Mouse (Mus musculus) stomach, embryonic 16.5 days (tissue): ENCODE results near the gene Ankrd24. TPM values are rescaled to one million over a fixed set of nuclear protein-coding genes. Genes with fewer than 3 reads are reported as not detected.
"Not testable (repeated sequence)": the region's sequence is repeated elsewhere in the genome, so short reads cannot be mapped to it uniquely, and the experiment has no call there.

ENCODE experiments used
- ATAC-seq: fragments of 200-750 bp; cut with Nextera tagmentation; 2 replicates; pipeline ENCODE4 v1.8.0; 2017; ENCODE audit warnings: moderate number of reproducible peaks, moderate TSS enrichment; ENCODE audit not compliant: insufficient read depth, low FRiP score
- H3K27ac ChIP-seq: fragments of 300-500 bp; sonication (generic); 2 replicates; pipeline ENCODE4 v1.5.1; 2014; ENCODE audit warnings: low read length
- H3K27me3 ChIP-seq: fragments of 300-500 bp; sonication (generic); 2 replicates; pipeline ENCODE4 v1.6.1; 2014; ENCODE audit warnings: low read length, control low read depth, mixed read lengths; ENCODE audit not compliant: control insufficient read depth, insufficient read depth
- H3K36me3 ChIP-seq: fragments of 300-500 bp; sonication (generic); 2 replicates; pipeline ENCODE4 v1.6.1; 2014; ENCODE audit warnings: low read length; ENCODE audit not compliant: control insufficient read depth, insufficient read depth
- H3K4me1 ChIP-seq: fragments of 300-500 bp; sonication (generic); 2 replicates; pipeline ENCODE4 v1.6.1; 2014; ENCODE audit warnings: low read length, control low read depth, mixed read lengths; ENCODE audit not compliant: control insufficient read depth, insufficient read depth
- H3K4me2 ChIP-seq: fragments of 300-500 bp; sonication (generic); 2 replicates; pipeline ENCODE4 v1.6.1; 2014; ENCODE audit warnings: low read depth, low read length, mixed read lengths
- H3K4me3 ChIP-seq: fragments of 300-500 bp; sonication (generic); replicated peaks from 2 replicates; pipeline ENCODE4 v1.5.1; 2014; ENCODE audit warnings: mild to moderate bottlenecking, low read length
- H3K9ac ChIP-seq: fragments of 300-500 bp; sonication (generic); 2 replicates; pipeline ENCODE4 v1.6.1; 2014; ENCODE audit warnings: low read length
- H3K9me3 ChIP-seq: fragments of 300-500 bp; sonication (generic); replicated peaks from 2 replicates; pipeline ENCODE4 v1.6.1; 2016; ENCODE audit warnings: low read length, control low read depth; ENCODE audit not compliant: control insufficient read depth
- WGBS: fragments of 180-500 bp; shearing (Covaris S2); extraction: QIAGEN DNeasy Blood & Tissue Kit; methylation state at CpG from one replicate; pipeline ENCODE4 v1.1.7; 2014; 5-methylcytosine and 5-hydroxymethylcytosine counted together
- polyA plus RNA-seq: library from polyadenylated mRNA; unstranded; fragments of >200 nt; fragmentation: Nextera tagmentation; extraction: Ambion mirVana; gene quantifications from 2 replicates; pipeline ENCODE4 v1.2.1, GENCODE M21; 2015

The Ankrd24 gene
- polyA plus RNA-seq, 1 experiment from 2014 or later = 11.1 TPM

DNA sequence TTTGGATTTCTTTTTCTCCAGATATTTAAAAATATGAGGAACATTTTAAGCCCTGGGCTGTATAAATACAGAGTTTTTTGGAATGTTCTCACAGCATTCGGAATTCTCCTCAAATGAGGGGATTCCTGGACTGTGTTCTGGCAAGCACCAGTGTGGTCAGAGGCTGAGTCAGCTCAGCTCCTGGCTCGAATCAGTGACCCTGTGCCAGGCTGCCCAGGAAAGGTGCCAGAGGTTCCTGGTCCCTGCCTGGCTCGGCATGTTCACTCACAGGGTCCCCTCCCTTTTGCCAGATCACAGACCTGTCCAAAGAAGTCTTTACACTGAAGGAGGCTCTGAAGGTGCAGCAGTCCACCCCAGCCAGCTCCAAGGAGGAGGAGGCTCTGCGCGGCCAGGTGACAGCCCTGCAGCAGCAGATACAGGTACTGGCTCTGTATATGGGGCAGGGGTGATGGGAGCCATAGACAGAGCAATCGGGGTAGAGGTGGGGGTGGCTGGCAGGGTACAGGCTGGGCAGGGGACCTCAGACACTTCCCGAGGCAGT is 17.7 kb downstream of the Ankrd24 start:
- 89% methylated on average over 7 of the region's 7 CpGs for WGBS
- ATAC-seq = no peak
- Histone ChIP-seq H3K36me3 (0 out of 2 replicates have a peak, but pooled peaks cover 4% of the 10 kb centered on the region), H3K27ac (no peak overlapping the region), H3K9me3 (no peaks in the 10 kb centered on the region), H3K4me3 (no peak overlapping the region), H3K4me2 (no peak overlapping the region), H3K27me3 (no peaks in the 10 kb centered on the region), H3K4me1 (peaks cover 17% of the 10 kb centered on the region), H3K9ac (no peak overlapping the region)

DNA sequence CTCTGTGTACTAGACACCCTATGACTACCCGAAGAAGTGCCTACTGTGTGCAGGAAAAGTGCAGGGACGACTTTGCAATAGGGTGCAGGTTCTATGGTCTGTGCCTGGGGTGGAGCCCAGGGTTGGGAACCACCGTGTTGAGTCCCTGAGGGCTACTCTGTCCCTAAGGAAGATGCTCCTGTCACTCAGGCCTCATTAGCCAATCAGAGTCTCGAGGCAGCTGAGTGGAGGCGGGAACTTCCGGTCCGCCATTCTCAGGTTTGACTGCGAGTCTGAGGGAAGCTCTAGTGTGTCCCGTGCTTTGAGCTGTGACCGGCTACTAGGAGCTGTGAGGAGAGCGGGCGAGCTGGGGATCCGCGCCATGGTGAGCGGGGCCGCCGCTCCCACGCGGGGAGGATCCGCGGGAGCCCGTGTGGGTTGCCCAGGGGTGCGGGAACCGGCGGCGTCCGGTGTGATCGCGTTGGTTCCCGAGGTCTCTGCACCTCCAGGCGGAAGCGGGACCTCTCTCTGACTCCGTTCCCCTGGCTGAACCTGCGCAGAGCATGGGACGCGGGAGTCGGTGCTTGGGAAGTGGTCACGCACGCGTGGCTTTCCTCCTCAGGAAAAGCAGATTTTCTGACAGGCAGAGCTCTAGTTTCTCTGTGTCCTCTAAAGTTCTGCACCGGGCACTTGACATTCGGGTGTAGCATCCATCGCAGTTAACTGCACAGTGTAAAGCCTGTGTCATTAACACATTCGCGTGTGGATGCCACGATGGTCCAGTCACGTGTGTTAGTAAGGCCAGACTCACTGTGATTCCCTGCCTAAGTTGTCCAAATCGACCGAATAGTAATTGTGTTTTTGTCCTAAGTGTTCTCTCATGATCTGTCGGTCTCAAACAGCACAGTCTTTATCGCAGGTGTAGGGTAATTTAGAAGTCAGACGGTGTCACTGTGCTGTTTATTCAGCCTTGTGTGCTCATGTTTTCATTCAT is 20.7 kb downstream of the Ankrd24 start, which contains the start of gene Gm10778:
Gene Gm10778, plus strand, starts transcription at position 257 of the 973 bp plus-strand sequence.
- H3K4me2 ChIP-seq = peak within 1 kb of the TSS; percentile 67
- not testable (repeated sequence) for H3K36me3 ChIP-seq, H3K4me1 ChIP-seq, H3K9me3 ChIP-seq, H3K27me3 ChIP-seq
- peak within 1 kb of the TSS; percentile 56 for H3K4me3 ChIP-seq
- H3K27ac ChIP-seq = peak within 1 kb of the TSS; percentile 73; the same call in 1 of the 2 replicates
- peak within 1 kb of the TSS; percentile 76 for H3K9ac ChIP-seq
- WGBS = 1% methylated on average over 34 of the region's 52 CpGs
- ATAC-seq = peak; percentile 94

DNA sequence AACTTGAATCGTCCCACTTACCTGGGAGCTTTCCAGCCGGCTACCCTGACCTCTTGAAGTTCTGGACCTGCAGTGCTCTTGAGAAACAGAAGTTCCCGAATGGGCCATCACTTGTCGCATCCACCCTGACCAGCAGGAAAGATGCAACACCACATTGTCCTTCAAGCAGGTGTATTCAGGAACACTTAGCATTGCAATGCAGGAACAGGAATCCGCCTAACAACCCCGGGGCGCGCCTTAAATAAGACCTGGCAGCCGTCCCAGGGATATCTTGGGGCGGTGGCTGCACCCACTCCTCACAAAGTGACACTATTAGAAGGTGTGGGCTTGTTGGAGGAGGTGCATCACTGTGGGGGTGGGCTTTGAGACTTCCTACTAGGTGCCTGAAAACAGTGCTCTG is 26.8 kb downstream of the Ankrd24 start:
- 95% methylated on average over 10 of the region's 10 CpGs for WGBS

DNA sequence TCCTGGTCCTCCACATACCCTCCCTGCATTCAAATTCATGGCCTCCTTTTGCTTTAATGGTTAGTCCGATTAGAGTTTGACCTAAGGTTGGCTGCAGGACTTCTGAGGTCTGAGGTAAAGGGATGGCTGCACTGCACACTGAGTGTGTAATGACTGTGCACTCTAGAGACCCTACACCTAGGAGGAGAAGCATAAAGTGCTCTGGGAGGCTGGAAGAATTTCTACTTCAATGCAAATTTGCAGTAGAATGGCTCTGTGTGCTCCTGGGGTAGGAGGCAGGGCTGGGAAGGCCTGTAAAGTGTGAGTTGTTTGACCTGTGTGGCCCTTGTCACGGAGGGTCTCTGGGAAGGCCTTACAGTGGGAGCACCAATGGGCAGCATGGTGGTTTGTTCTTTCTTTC is 27.8 kb downstream of the Ankrd24 start:
- Histone ChIP-seq H3K4me2 (no peak overlapping the region), H3K27me3 (no peaks in the 10 kb centered on the region), H3K9ac (no peak overlapping the region), H3K9me3 (peaks cover 42% of the 10 kb centered on the region), H3K27ac (no peak overlapping the region), H3K4me3 (no peak overlapping the region), H3K4me1 (no peaks in the 10 kb centered on the region), H3K36me3 (peaks cover 24% of the 10 kb centered on the region)
- no peak for ATAC-seq
- 100% methylated on average over 2 of the region's 2 CpGs for WGBS

More for the DNA sequence above, 26.8 kb downstream of the Ankrd24 start:
- no peak overlapping the region for H3K4me3 ChIP-seq
- H3K4me1 ChIP-seq = no peaks in the 10 kb centered on the region
- H3K9me3 ChIP-seq = peaks cover 39% of the 10 kb centered on the region
- ATAC-seq = no peak
- H3K4me2 ChIP-seq = no peak overlapping the region
- H3K9ac ChIP-seq = no peak overlapping the region
- H3K36me3 ChIP-seq = peaks cover 26% of the 10 kb centered on the region
- H3K27ac ChIP-seq = no peak overlapping the region
- no peaks in the 10 kb centered on the region for H3K27me3 ChIP-seq

DNA sequence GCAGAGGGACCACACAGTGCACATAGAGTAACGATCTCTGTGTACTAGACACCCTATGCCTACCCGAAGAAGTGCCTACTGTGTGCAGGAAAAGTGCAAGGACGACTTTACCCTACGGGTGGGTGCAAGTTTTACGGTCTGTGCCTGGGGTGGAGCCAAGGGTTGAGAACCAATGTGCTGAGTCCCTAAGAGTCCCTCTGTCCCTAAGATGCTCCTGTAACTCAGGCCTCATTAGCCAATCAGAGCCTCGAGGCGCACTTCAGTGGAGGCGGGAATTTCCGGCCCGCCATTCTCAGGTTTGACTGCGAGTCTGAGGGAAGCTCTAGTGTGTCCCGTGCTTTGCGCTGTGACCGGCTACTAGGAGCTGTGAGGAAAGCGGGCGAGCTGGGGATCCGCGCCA is 58.8 kb downstream of the Ankrd24 start:
- not testable (repeated sequence) for H3K9me3 ChIP-seq, H3K9ac ChIP-seq, H3K4me2 ChIP-seq, H3K27ac ChIP-seq, ATAC-seq, H3K27me3 ChIP-seq, H3K4me3 ChIP-seq, H3K36me3 ChIP-seq, H3K4me1 ChIP-seq
- no CpG with 5 or more reads among the region's 18 CpGs for WGBS

Other genes with a start within 250 kb of the Ankrd24 start
- gene Dohh, start 244.1 kb upstream of the Ankrd24 start, polyA plus RNA-seq = 77.4 and 79.6 TPM in 2 replicates
- 3.0 and 3.8 TPM in 2 replicates for gene Gm48551, start 244.1 kb upstream of the Ankrd24 start, polyA plus RNA-seq
- 1.3 and 1.5 TPM in 2 replicates for gene Gm48552, start 239.5 kb upstream of the Ankrd24 start, polyA plus RNA-seq
- 61.8 and 65.3 TPM in 2 replicates for gene Smim24, start 235.5 kb upstream of the Ankrd24 start, polyA plus RNA-seq
- gene Nfic, start 172.9 kb upstream of the Ankrd24 start, polyA plus RNA-seq = 74.8 and 82.5 TPM in 2 replicates
- gene Celf5, start 145.8 kb upstream of the Ankrd24 start, polyA plus RNA-seq = 1.3 and 1.5 TPM in 2 replicates
- gene Ncln, start 132.1 kb upstream of the Ankrd24 start, polyA plus RNA-seq = 88.4 and 96.7 TPM in 2 replicates
- 1.2 TPM in 2 replicates for gene S1pr4, start 128.4 kb upstream of the Ankrd24 start, polyA plus RNA-seq
- 9.0 and 11.0 TPM in 2 replicates for gene Gna15, start 104.3 kb upstream of the Ankrd24 start, polyA plus RNA-seq
- gene Gna11, start 83.3 kb upstream of the Ankrd24 start, polyA plus RNA-seq = 101 and 105 TPM in 2 replicates
- gene Aes, start 69.1 kb upstream of the Ankrd24 start, polyA plus RNA-seq = 325 and 351 TPM in 2 replicates
- 20.6 and 23.6 TPM in 2 replicates for gene Tle2, start 54.0 kb upstream of the Ankrd24 start, polyA plus RNA-seq
- gene Tle6, start 27.5 kb upstream of the Ankrd24 start, polyA plus RNA-seq = 26.0 and 31.2 TPM in 2 replicates
- 0.46 and 0.61 TPM in 2 replicates for gene BC025920, start 22.3 kb upstream of the Ankrd24 start, polyA plus RNA-seq
- gene Sirt6, start 743 bp upstream of the Ankrd24 start, polyA plus RNA-seq = 28.6 and 33.6 TPM in 2 replicates
- gene Gm10778, start 20.5 kb downstream of the Ankrd24 start, polyA plus RNA-seq = 3.8 and 4.0 TPM in 2 replicates
- gene Zfp433, start 76.3 kb downstream of the Ankrd24 start, polyA plus RNA-seq = 12.2 and 15.2 TPM in 2 replicates
- 5.9 and 6.6 TPM in 2 replicates for gene Gm3055, start 142.6 kb downstream of the Ankrd24 start, polyA plus RNA-seq
- gene Gm4767, start 183.6 kb downstream of the Ankrd24 start, polyA plus RNA-seq = 2.2 and 2.9 TPM in 2 replicates
- gene Gm32687, start 235.4 kb downstream of the Ankrd24 start, polyA plus RNA-seq = 7.7 and 11.1 TPM in 2 replicates